Mouse (Mus musculus): Measurements from ENCODE around the gene Svs6. TPM values are rescaled to one million over a fixed set of nuclear protein-coding genes. Genes with fewer than 3 reads are reported as not detected.
"Not testable (repeated sequence)": the region's sequence is repeated elsewhere in the genome, so short reads cannot be mapped to it uniquely, and the experiment has no call there.

Gene Svs6
- polyA plus RNA-seq (2015; fragmentation: Nextera tagmentation; extraction: Ambion mirVana) = not detected in 2 replicates

GRCm38 (mm10) chr2:164316451-164316850 lies at the start of gene Svs6:
Svs6 (plus strand) TSS chr2:164316751.
- 79% methylated on average over 1 of the region's 1 CpGs for WGBS
- H3K27ac ChIP-seq; H3K9me3 ChIP-seq; H3K4me2 ChIP-seq (replicated peaks); H3K36me3 ChIP-seq; H3K4me1 ChIP-seq (replicated peaks); ATAC-seq; H3K27me3 ChIP-seq (replicated peaks); H3K9ac ChIP-seq; H3K4me3 ChIP-seq (replicated peaks): not testable (repeated sequence)

GRCm38 (mm10) chr2:164278359-164278758 lies 38.2 kb upstream of the Svs6 start, which contains the start of gene Svs4:
Svs4 (minus strand) TSS chr2:164278459.
- Histone ChIP-seq H3K27me3 (replicated peaks) (no peaks in the 10 kb centered on the region), H3K9ac (no peak within 1 kb of the TSS), H3K4me1 (replicated peaks) (no peaks in the 10 kb centered on the region), H3K4me3 (replicated peaks) (no peak within 1 kb of the TSS), H3K36me3 (no peaks in the 10 kb centered on the region), H3K27ac (no peak within 1 kb of the TSS), H3K4me2 (replicated peaks) (no peak within 1 kb of the TSS), H3K9me3 (no peaks in the 10 kb centered on the region)
- 91% methylated on average over 4 of the region's 4 CpGs for WGBS
- no peak for ATAC-seq

- WGBS = 63% methylated on average over 1 of the region's 1 CpGs
- H3K27me3 ChIP-seq (replicated peaks); H3K9me3 ChIP-seq; H3K36me3 ChIP-seq; H3K4me3 ChIP-seq (replicated peaks); H3K4me1 ChIP-seq (replicated peaks); H3K4me2 ChIP-seq (replicated peaks); H3K9ac ChIP-seq; H3K27ac ChIP-seq; ATAC-seq: not testable (repeated sequence)
These were observed 27.6 kb upstream of the Svs6 start, which contains the start of gene Svs3a for GRCm38 (mm10) chr2:164288968-164289367. Svs3a (plus strand) TSS chr2:164289268.

- no peak overlapping the region for H3K27ac ChIP-seq
- H3K4me1 ChIP-seq (replicated peaks) = no peaks in the 10 kb centered on the region
- H3K9ac ChIP-seq = no peak overlapping the region
- H3K36me3 ChIP-seq = no peaks in the 10 kb centered on the region
- 82% methylated on average over 5 of the region's 5 CpGs for WGBS
- H3K4me3 ChIP-seq (replicated peaks) = no peak overlapping the region
- ATAC-seq = no peak
- H3K4me2 ChIP-seq (replicated peaks) = no peak overlapping the region
- H3K27me3 ChIP-seq (replicated peaks) = no peaks in the 10 kb centered on the region
- no peaks in the 10 kb centered on the region for H3K9me3 ChIP-seq
These were observed 4.0 kb upstream of the Svs6 start for GRCm38 (mm10) chr2:164312599-164312998.

- ATAC-seq, H3K9me3 ChIP-seq: not testable (repeated sequence)
These were observed 1.1 kb upstream of the Svs6 start for GRCm38 (mm10) chr2:164315460-164315859.

GRCm38 (mm10) chr2:164320983-164321382 lies 4.4 kb downstream of the Svs6 start:
- H3K36me3 ChIP-seq = no peaks in the 10 kb centered on the region
- no peak overlapping the region for H3K4me3 ChIP-seq (replicated peaks)
- 82% methylated on average over 6 of the region's 6 CpGs for WGBS
- H3K9ac ChIP-seq = no peak overlapping the region
- no peak for ATAC-seq
- H3K9me3 ChIP-seq = no peaks in the 10 kb centered on the region
- no peaks in the 10 kb centered on the region for H3K27me3 ChIP-seq (replicated peaks)
- H3K4me2 ChIP-seq (replicated peaks) = no peak overlapping the region
- no peaks in the 10 kb centered on the region for H3K4me1 ChIP-seq (replicated peaks)
- H3K27ac ChIP-seq = no peak overlapping the region

More at GRCm38 (mm10) chr2:164315460-164315859, 1.1 kb upstream of the Svs6 start:
- not testable (repeated sequence) for H3K4me3 ChIP-seq (replicated peaks); H3K9ac ChIP-seq; H3K27ac ChIP-seq; H3K4me1 ChIP-seq (replicated peaks); H3K27me3 ChIP-seq (replicated peaks); H3K4me2 ChIP-seq (replicated peaks); H3K36me3 ChIP-seq

- WGBS = 61% methylated on average over 3 of the region's 3 CpGs
- not testable (repeated sequence) for H3K9me3 ChIP-seq; H3K4me1 ChIP-seq (replicated peaks); H3K27ac ChIP-seq; ATAC-seq; H3K4me2 ChIP-seq (replicated peaks); H3K4me3 ChIP-seq (replicated peaks); H3K27me3 ChIP-seq (replicated peaks); H3K36me3 ChIP-seq; H3K9ac ChIP-seq
These were observed 15.9 kb downstream of the Svs6 start, which contains the start of gene Svs5 for GRCm38 (mm10) chr2:164332440-164332839. Svs5 (plus strand) TSS chr2:164332740.

GRCm38 (mm10) chr2:164343732-164344131 lies 27.2 kb downstream of the Svs6 start:
- H3K9me3 ChIP-seq; H3K9ac ChIP-seq; H3K27me3 ChIP-seq (replicated peaks); H3K4me3 ChIP-seq (replicated peaks); H3K36me3 ChIP-seq; H3K4me1 ChIP-seq (replicated peaks); H3K4me2 ChIP-seq (replicated peaks); ATAC-seq; H3K27ac ChIP-seq: not testable (repeated sequence)
- WGBS = 69% methylated on average over 1 of the region's 1 CpGs

- not testable (repeated sequence) for H3K9me3 ChIP-seq; ATAC-seq; H3K4me2 ChIP-seq (replicated peaks); H3K27me3 ChIP-seq (replicated peaks); H3K36me3 ChIP-seq; H3K4me1 ChIP-seq (replicated peaks); H3K27ac ChIP-seq; H3K9ac ChIP-seq; H3K4me3 ChIP-seq (replicated peaks)
These were observed 31.1 kb downstream of the Svs6 start for GRCm38 (mm10) chr2:164347697-164348096.

- no peaks in the 10 kb centered on the region for H3K36me3 ChIP-seq
- WGBS = 96% methylated on average over 3 of the region's 3 CpGs
- no peak overlapping the region for H3K4me3 ChIP-seq (replicated peaks)
- no peak overlapping the region for H3K27ac ChIP-seq
- no peak overlapping the region for H3K4me2 ChIP-seq (replicated peaks)
- H3K9ac ChIP-seq = no peak overlapping the region
- H3K27me3 ChIP-seq (replicated peaks) = no peaks in the 10 kb centered on the region
- ATAC-seq = no peak
- H3K4me1 ChIP-seq (replicated peaks) = no peaks in the 10 kb centered on the region
- H3K9me3 ChIP-seq = no peaks in the 10 kb centered on the region
These were observed 32.4 kb downstream of the Svs6 start for GRCm38 (mm10) chr2:164348980-164349379.

GRCm38 (mm10) chr2:164352697-164353096 lies 36.1 kb downstream of the Svs6 start:
- no peaks in the 10 kb centered on the region for H3K9me3 ChIP-seq
- ATAC-seq = no peak
- 85% methylated on average over 3 of the region's 3 CpGs for WGBS
- no peak overlapping the region for H3K9ac ChIP-seq
- H3K4me2 ChIP-seq (replicated peaks) = no peak overlapping the region
- no peak overlapping the region for H3K27ac ChIP-seq
- no peaks in the 10 kb centered on the region for H3K4me1 ChIP-seq (replicated peaks)
- no peaks in the 10 kb centered on the region for H3K36me3 ChIP-seq
- H3K4me3 ChIP-seq (replicated peaks) = no peak overlapping the region
- H3K27me3 ChIP-seq (replicated peaks) = no peaks in the 10 kb centered on the region; the same call in 1 of the 2 replicates

- Histone ChIP-seq H3K9ac (no peak overlapping the region), H3K27me3 (replicated peaks) (no peaks in the 10 kb centered on the region; the same call in 1 of the 2 replicates), H3K4me1 (replicated peaks) (no peaks in the 10 kb centered on the region), H3K4me2 (replicated peaks) (no peak overlapping the region), H3K36me3 (no peaks in the 10 kb centered on the region), H3K27ac (no peak overlapping the region), H3K4me3 (replicated peaks) (no peak overlapping the region), H3K9me3 (no peaks in the 10 kb centered on the region)
- no peak for ATAC-seq
- WGBS = 87% methylated on average over 11 of the region's 11 CpGs
These were observed 36.8 kb downstream of the Svs6 start for GRCm38 (mm10) chr2:164353356-164353755.

- Histone ChIP-seq H3K4me3 (replicated peaks) (no peak overlapping the region), H3K27ac (no peak overlapping the region), H3K4me2 (replicated peaks) (no peak overlapping the region), H3K9me3 (no peaks in the 10 kb centered on the region), H3K4me1 (replicated peaks) (no peaks in the 10 kb centered on the region), H3K9ac (no peak overlapping the region), H3K36me3 (no peaks in the 10 kb centered on the region), H3K27me3 (replicated peaks) (no peaks in the 10 kb centered on the region; the same call in 1 of the 2 replicates)
- 68% methylated on average over 11 of the region's 11 CpGs for WGBS
- no peak for ATAC-seq
These were observed 39.8 kb downstream of the Svs6 start for GRCm38 (mm10) chr2:164356177-164356967.
